Mouse (Mus musculus) spleen, adult 18-20 months (tissue): Measurements from ENCODE around the gene Ccdc40.
A peak's percentile ranks its signal among the peaks of the same experiment; 100 is the strongest.
"Not testable (repeated sequence)": the region's sequence is repeated elsewhere in the genome, so short reads cannot be mapped to it uniquely, and the experiment has no call there.

Experiments
- DNase-seq, 2 experiments: peaks; one replicate each; pipeline ENCODE4 v3.0.0; 2022; ENCODE audit warnings: mixed read lengths in 2 of 2

Ccdc40 gene

GRCm38 (mm10) chr11:119285791-119286527, 57.6 kb downstream of the Ccdc40 start:
- no peak for DNase-seq

DNA sequence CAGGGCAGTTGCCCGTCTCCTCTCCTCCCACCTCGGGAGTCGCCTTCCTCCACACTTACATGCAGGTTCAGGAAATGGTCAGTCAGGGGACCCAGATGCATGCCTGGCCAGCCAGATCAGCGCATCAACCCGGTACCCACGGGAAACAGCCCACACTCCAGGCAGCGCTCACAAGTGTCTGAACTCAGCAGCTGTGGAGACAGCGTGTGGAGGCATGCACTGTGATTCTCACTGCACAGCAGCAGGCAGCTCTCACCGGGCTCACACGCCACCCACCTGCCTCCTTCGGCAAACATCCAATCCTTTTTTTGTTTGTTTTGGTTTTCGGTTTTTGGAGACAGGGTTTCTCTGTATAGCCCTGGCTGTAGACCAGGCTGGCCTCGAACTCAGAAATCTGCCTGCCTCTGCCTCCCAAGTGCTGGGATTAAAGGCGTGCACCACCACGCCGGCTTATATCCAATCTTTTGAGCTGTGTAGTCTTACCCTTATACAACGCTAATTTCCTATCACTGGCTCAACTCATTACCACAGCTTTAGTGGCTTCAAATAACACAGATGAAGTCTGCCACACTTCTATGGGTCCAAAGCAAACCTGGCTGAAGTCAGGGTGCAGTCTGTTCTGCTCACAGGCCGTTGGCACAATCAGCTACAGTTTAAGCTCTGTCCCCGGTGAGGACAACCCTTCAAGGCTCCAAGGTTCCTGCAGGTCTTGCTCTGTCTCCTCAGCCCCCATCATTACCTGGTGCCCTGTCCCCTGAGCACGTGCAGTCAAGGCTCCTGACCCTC, 59.0 kb downstream of the Ccdc40 start:
- DNase-seq = no peak

DNA sequence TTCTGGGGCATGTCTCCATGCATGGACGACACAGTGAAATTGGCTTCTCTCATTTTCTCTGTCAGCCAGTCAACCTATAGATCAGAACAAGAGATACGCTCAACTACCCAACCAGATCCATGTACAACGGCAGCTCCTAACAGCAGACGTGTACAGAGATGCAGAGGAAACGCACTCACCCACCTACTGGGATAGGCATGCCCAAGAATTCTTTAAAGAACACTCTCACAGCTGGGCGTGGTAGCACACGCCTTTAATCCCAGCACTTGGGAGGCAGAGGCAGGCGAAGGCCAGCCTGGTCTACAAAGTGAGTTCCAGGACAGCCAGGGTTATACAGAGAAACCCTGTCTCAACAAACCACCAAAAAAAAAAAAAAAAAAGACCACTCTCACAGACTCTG, 64.5 kb downstream of the Ccdc40 start:
- DNase-seq = not testable (repeated sequence)

DNA sequence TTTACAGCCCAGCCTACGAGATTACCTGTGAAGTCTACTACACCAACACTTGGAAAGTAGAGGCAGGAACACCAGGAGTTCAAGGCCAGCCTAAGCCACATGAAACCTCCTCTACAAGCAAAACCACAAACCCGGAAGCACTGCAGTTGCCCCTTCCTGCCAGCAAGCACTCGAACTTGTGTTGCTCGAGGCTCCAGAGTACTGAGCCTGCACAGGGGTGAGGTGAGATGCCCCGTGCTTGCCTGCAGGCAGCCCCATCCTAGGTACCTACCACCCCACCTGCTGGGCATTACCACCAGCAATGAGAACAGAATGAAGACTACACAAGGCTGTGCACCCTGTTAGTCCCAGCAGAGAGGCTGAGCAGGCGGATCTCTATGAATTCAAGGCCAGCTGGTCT, 69.6 kb downstream of the Ccdc40 start:
- DNase-seq = no peak

- DNase-seq = no peak
Measured at GRCm38 (mm10) chr11:119298917-119299316, 70.5 kb downstream of the Ccdc40 start.

DNA sequence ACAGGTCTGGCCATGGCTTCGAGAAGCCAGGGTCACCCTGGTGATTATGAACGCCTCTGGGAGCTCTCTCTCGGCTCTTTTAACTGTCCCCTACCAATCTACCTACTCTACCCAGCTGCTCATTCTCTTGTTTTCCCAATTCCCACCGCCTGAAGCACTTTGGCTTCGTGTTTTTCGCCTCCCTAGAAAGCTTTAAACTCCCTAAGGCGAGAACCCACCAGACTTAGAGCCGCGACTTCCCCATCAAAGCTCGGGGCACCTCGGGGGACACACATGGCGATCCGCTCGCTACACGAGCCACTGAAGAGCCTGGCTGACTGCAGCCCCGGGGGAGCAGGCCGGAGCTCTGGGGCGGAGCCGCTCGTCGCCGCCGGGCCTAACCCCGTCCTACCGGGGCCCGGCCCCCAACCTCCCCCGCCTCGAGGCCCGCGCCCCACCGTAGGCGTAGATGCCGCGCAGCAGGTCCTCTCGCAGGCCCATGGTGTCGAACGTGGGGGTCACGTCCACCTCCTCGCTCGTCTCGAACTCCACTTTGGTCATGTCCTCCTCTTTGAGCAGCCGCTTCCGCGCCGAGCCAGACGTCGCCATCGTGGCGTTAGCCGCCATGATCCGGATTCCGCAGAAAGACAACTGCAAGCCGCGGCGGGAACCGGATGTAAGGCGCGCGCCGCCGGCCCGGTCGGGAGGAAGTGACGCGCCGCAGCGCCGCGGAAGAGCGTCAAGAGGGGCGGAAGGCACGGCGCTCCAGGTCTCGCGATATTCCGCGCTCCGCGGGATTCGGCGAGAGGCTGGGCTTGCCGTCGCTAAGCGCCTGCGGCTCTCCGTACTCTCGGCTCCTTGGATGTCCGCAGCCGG, 71.2 kb downstream of the Ccdc40 start, which contains the start of gene Eif4a3:
Eif4a3 (minus strand) TSS at position 699 of the 855 bp plus-strand sequence.
- DNase-seq = peak; percentile 91 to 98

- DNase-seq = no peak
Measured at GRCm38 (mm10) chr11:119300246-119300935, 72.0 kb downstream of the Ccdc40 start.

DNA sequence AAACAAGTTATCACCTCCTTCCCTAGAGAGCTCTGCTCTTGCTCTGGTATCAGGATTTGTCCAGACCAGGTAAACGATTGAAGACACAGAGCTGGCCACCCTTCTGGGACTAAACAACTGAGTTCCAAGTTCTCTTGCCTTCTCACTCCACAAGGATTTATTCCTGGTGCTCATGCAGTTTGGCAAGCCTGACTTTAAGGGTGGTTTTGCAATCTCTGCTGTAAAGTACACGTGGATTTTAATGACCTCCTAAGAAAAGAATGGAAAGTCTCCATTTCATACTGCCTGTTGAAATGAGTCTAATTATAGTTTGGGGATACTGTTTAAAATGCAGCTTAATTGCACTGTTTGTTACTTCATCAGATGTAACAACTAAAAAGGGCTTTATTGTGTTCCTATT, 72.6 kb downstream of the Ccdc40 start:
- no peak for DNase-seq

- DNase-seq = peak in 1 of 2 experiments; percentile 40
Measured at GRCm38 (mm10) chr11:119304904-119305712, 76.7 kb downstream of the Ccdc40 start.

GRCm38 (mm10) chr11:119306762-119307657, 78.6 kb downstream of the Ccdc40 start:
- no peak for DNase-seq

GRCm38 (mm10) chr11:119307658-119307867, 79.2 kb downstream of the Ccdc40 start, which contains the start of gene Card14:
TSS of gene Card14 (plus strand) at chr11:119307768.
- DNase-seq = no peak

DNA sequence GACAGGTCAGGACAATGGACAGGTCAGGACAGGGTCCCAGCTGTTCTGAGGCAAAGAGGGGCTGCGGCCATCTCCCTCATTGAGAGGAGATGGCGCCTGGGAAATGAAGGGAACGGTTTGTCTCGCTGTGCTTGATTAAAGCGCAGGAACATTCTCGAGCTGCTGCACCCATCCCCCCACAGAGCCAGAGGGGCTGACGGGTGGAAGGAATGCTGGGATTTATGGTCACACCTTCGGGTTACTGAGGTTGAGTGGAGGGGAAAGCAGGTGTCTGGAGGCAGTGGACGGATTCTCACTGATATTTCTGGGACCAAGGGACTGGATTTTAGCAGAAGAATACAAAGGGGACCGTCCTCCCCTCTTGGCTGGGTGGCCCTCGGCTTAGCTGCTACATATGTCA, 79.5 kb downstream of the Ccdc40 start:
- DNase-seq = no peak

GRCm38 (mm10) chr11:119310621-119311020, 82.2 kb downstream of the Ccdc40 start:
- no peak for DNase-seq

DNA sequence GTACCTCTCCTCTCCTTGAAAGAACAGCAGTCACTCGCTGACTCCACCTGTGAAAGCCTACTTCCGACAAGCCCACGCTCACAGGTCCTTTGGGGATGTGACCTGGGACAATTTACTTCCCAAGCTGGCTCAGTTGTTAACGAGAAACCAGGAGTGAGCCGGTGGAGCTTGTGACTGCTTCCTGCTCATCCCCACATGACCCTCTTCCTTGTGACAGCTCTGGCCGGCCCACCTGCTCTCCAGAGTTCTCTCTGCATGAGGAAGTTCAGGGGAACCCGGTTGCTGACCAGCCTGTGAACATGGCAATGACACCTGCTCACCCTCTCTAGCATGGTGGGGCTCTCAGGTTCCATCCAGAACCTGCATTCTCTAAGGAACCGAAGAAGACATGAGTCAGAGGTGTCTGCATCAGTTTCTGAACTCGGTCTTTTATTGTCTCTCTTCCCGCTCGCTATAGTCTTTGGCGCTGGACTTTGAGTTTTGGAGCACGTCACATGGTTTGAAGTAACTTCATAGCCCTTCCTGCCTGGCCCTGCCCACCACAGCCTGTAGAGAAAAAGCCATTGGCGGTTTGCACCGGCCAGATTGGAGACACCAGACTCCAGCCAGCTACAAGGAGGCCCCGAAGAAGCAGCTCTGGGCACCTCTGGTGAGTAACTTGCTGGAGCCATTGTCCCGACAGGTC, 86.0 kb downstream of the Ccdc40 start:
- DNase-seq = no peak
